Mouse (Mus musculus) adrenal gland, postnatal 25 days (tissue): ENCODE data around the gene Ptprr. TPM values are rescaled to one million over a fixed set of nuclear protein-coding genes. Genes with fewer than 3 reads are reported as not detected.
A peak's percentile ranks its signal among the peaks of the same experiment; 100 is the strongest.

Experiments used
- DNase-seq: peaks from one replicate; pipeline ENCODE4 v3.0.0; 2021; ENCODE audit warnings: mixed read lengths
- total RNA-seq: library from RNA; stranded (reverse); gene quantifications from 2 replicates; pipeline ENCODE4 v1.2.3, GENCODE M21; 2021

Gene Ptprr
- total RNA-seq, 1 experiment from 2014 or later = 5.0 TPM

GRCm38 (mm10) chr10:116268343-116268742, 250.3 kb downstream of the Ptprr start:
- DNase-seq = no peak

- no peak for DNase-seq
These were observed 252.8 kb downstream of the Ptprr start for GRCm38 (mm10) chr10:116270646-116271469.

GRCm38 (mm10) chr10:116271470-116271915, 253.5 kb downstream of the Ptprr start:
- DNase-seq = no peak

GRCm38 (mm10) chr10:116272156-116272555, 254.1 kb downstream of the Ptprr start:
- DNase-seq = no peak

GRCm38 (mm10) chr10:116275280-116275679, 257.3 kb downstream of the Ptprr start, which contains the start of gene Ptprb:
Gene Ptprb, plus strand, starts transcription at chr10:116275523.
- no peak for DNase-seq

- no peak for DNase-seq
These were observed 268.8 kb downstream of the Ptprr start for GRCm38 (mm10) chr10:116286697-116287344.

- peak; percentile 24 for DNase-seq
These were observed 270.1 kb downstream of the Ptprr start for GRCm38 (mm10) chr10:116288130-116288529.

GRCm38 (mm10) chr10:116290483-116290882, 272.5 kb downstream of the Ptprr start:
- DNase-seq = no peak

GRCm38 (mm10) chr10:116291153-116291755, 273.2 kb downstream of the Ptprr start:
- no peak for DNase-seq

- no peak for DNase-seq
These were observed 278.4 kb downstream of the Ptprr start for GRCm38 (mm10) chr10:116296439-116296838.

- no peak for DNase-seq
These were observed 279.8 kb downstream of the Ptprr start for GRCm38 (mm10) chr10:116297854-116298253.

- DNase-seq = no peak
These were observed 282.8 kb downstream of the Ptprr start for GRCm38 (mm10) chr10:116300824-116301223.

GRCm38 (mm10) chr10:116301258-116301657, 283.2 kb downstream of the Ptprr start:
- peak; percentile 43 for DNase-seq

GRCm38 (mm10) chr10:116304355-116304754, 286.3 kb downstream of the Ptprr start:
- no peak for DNase-seq

GRCm38 (mm10) chr10:116309460-116309859, 291.4 kb downstream of the Ptprr start:
- DNase-seq = no peak

- no peak for DNase-seq
These were observed 292.6 kb downstream of the Ptprr start for GRCm38 (mm10) chr10:116310516-116311210.

- DNase-seq = peak; percentile 82
These were observed 301.2 kb downstream of the Ptprr start for GRCm38 (mm10) chr10:116319246-116319645.

Other genes with a start within 250 kb of the Ptprr start
- gene Tspan8, start 201.4 kb upstream of the Ptprr start, total RNA-seq = 0.76 TPM in 1 of 2 replicates, not detected in the other
- not detected in 2 replicates for gene 4933416C03Rik, start 95.7 kb downstream of the Ptprr start, total RNA-seq